Mouse (Mus musculus) liver (tissue): Measurements from ENCODE around the gene Tmem259.

Experiments
- DNase-seq: peaks from one replicate; pipeline ENCODE4 v3.0.0-alpha.2; 2020; ENCODE audit warnings: mixed read lengths

Gene Tmem259

DNA sequence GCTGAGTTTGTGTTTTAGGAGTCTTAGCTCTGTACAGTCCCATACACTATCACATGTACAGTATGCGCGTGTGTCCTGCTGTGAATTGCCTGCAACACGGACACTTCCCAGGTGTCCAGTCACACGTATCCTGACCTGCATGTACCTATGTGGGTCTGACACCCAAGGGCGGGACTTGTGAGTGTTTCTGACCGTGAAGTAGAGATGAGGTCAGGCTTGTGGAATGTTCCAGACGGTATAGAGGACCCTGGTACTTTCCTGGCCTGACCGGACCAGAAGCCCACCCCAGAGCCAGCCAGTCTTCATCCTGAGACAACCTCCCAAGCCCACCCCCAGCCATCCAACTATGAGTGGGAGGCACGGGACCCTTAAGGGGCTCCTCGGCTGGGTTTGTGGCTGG is 31.5 kb upstream of the Tmem259 start:
- no peak for DNase-seq

DNA sequence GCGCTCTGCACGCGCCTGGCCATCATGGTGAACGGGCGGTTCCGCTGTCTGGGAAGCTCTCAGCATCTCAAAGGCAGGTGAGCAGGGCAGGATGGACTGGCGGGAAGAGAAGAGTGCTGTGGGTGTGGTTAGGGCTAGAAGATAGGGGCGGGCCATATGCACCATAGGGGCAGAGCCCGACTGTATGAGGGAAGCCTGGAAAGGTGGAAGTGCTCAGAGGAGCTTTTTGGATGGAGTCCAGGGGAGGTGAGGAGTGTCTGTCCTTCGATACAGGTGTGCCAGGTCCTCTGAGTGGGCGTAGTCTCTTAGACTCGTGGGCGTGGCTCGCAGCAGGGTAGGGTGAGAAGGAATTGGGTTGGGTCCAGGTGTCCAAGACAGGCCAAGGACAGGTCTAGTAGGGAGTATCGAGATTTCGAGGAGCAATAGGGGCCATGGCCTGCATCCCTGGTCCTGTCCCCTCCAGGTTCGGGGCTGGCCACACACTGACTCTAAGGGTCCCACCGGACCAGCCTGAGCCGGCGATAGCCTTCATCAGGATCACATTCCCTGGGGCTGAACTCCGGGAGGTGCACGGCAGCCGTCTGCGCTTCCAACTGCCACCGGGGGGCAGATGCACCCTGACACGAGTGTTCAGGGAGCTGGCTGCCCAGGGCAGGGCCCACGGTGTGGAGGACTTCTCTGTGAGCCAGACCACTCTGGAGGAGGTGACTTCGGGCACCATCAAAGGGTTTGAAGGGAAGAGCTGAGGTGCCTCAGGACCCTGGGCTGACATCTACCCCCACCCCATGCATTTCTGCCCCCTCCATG is 30.6 kb upstream of the Tmem259 start:
- peak; percentile 27 for DNase-seq

DNA sequence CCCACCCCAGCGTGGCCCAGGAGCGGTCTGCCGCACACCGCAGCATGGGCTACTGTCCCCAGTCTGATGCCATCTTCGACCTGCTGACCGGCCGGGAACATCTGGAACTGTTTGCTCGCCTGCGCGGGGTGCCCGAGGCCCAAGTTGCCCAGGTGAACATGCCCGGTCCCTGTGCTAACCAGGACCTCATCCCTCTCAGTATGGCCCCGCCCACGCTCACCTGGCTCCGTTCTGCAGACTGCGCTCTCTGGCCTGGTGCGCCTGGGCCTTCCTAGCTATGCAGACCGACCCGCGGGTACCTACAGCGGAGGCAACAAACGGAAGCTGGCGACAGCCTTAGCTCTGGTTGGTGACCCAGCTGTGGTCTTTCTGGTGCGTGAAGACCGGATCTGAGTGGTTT is 29.5 kb upstream of the Tmem259 start:
- no peak for DNase-seq

DNA sequence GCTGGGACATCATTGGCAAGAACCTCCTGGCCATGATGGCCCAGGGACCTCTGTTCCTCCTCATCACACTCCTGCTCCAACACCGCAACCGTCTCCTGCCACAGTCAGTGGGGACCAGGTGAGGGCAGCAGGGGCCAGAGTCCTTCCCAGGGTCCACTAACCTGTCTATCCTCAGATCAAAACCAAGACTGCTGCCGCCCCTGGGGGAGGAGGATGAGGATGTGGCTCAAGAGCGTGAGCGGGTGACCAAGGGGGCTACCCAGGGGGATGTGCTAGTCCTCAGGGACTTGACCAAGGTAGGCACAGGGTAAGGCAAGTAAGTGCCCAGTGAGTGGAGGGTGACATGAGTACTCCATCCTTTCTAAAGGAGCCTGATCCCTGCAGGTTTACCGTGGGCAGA is 27.6 kb upstream of the Tmem259 start:
- DNase-seq = no peak

DNA sequence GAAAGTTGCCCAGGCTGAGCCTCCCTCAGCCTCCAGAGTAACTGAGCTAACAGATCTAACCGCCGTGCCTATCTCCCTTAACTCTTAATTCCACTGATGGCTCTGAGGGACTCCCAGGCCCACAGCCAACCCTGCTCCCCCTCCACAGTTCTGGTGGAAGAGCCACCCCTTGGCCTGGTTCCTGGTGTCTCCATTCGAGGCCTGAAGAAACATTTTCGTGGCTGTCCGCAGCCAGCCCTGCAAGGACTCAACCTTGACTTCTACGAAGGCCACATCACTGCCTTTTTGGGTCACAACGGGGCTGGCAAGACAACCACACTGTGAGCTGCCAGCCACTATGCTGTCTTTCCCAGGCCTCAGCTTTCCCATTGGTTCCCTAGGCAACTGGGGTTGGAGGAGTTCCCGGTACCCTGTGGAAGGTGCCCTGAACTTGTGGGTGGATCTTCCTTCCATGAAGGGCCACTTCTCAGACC is 20.1 kb upstream of the Tmem259 start:
- DNase-seq = no peak

DNA sequence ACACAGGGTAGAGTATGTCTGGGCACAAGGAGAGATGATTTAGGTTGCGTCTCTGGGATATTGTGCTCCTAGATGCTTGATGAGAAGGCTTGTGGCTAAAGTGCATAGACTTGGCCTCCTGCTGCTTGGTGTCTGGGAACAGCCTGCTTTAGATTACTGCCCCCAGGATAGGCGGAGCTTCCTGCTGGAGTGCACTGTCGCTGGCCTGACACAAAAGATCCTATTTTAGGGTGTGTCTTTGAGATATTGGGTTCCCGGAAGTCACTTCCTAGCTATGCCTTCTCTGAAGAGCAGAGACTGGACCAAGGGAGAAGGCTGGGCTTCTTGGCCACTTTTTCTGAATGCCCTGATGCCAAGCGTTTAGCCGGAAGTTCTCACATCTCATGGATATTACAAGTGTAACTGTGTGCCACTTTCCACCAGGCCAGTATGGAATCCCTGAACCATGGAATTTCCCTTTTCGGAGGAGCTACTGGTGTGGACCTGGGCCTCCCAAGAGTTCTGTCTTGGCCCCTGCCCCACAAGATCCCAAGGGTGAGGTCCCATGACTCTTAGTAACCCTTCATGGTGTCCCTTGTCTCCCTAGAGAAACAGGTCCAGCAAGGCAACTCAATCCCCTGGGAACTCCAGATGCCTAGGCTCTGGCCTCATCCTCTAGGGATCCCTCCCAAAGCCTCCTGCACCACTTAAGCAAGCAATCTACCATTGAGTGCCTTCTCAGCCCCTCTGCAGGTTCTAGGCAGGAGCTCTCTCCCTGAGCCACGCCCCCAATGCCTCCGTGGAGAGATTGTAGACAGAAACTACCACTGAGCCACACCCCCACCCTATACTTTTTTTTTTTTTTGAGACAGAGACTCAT is 19.5 kb upstream of the Tmem259 start:
- DNase-seq = peak; percentile 76

DNA sequence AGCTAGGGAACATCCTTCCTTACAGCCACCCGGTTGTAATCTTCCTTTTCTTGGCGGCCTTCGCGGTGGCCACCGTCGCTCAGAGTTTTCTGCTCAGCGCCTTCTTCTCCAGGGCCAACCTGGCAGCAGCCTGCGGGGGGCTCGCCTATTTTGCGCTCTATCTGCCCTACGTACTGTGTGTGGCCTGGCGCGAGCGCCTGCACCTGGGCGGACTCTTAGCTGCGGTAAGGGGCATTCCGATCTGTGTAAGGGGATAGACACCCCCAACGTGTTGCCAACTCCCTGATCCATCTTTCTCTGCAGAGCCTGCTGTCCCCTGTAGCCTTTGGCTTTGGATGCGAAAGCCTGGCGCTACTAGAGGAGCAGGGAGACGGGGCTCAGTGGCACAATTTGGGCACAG is 18.7 kb upstream of the Tmem259 start:
- DNase-seq = no peak

DNA sequence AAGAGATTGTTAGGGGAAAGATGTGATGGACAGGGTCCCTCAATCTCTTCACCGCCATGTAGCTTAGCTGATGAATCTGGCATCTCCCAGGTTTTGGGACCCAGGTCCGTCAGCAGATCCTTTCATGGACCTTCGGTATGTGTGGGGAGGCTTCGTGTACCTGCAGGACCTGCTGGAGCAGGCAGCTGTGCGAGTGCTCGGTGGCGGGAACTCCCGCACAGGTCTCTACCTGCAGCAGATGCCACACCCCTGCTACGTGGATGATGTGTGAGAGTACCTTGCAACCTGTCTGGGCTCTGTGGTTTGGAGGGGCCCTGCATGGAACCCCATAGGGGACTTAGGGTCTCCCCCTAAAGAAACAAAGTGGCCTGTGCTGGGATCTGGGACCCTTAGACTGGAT is 17.8 kb upstream of the Tmem259 start:
- DNase-seq = no peak

DNA sequence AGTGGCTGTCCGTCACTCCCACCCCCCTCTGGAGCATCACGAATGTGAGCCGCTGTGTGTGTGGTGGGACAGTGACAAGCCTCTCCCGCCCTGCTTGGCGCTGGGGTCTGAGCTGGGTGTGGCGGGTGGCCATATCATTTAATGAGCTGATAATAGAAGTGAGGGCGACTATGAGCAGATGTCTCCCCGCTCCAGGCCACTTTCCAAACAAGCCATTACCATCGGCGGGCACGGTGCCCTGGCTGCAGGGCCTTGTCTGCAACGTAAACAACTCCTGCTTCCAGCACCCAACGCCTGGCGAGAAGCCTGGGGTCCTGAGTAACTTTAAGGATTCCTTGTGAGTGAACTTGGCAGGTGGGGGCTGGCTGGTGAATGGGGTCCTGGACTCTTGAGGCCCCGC is 13.7 kb upstream of the Tmem259 start:
- DNase-seq = peak; percentile 69

DNA sequence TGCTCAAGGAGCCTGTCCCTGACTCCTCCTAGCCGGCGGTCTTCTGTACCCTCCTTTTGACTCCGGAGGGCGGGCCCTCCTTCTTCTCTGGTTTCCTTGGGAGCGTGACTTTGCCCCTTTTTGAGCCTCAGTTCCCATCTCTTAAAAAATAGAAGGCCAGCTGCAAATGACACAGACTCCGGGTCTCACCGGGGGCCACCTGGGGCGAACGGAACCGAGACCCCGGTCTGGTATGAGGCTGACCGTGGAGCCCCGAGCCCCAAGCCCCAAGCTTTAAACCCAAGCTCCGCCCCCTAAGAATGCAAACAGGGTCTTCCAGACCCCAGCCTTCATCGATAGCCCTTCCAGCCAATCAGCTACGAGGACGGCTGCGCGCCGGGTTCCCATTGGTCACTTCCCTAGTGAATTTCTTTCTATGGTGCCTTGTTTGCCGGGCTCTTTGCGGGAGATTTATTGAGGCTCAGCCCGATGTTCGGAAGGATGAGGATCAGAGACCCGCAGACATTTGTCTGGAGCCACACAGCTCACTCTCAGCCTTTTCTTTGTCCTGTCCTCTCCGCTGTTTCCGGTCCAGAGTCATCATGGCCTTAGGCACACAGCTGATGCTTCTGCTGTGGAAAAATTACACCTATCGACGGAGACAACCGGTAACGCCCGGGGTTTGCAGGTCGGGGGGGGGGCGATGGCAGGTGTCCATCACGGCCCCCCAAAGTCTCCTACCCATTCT is 13.1 kb upstream of the Tmem259 start:
- peak; percentile 91 for DNase-seq

DNA sequence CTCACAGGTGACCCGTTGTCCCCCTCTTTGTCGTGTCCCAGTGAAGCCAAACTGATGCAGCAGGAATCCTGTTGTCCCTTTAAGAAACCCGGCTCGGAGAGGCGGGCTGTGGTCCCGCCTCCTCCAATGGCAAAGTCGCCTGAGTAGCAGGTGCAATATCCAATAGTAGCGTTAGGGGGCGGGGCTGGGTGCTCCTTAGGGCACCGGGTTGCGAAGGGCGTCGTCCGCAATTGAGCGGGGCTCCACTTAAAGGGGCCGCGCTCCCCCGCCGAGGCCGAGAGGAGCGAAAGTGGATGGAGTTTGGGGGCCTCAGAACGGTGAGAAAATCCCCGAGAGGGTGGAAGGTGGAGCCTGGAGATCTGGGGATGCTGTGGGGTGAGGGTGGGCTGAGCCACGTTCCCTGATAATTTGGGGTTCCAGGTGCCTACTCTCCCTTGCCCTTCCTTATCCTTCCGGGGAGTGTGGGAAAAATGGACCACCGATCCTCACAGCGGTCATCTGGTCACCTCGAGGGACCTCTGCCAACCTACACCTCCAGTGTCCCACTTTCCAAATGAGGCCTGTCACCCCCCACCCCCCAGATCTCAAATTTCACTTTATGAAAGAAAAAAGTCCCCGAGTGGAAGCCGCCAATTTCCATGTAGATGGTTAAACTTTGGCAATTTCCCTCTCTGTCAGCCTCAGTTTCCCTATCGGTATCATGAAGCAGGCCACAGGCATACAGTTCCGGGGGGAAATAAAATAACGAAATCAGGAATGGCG is 12.3 kb upstream of the Tmem259 start, which contains the start of gene Abca7:
Gene Abca7, plus strand, starts transcription at position 223 of the 762 bp plus-strand sequence.
- DNase-seq = peak; percentile 98

DNA sequence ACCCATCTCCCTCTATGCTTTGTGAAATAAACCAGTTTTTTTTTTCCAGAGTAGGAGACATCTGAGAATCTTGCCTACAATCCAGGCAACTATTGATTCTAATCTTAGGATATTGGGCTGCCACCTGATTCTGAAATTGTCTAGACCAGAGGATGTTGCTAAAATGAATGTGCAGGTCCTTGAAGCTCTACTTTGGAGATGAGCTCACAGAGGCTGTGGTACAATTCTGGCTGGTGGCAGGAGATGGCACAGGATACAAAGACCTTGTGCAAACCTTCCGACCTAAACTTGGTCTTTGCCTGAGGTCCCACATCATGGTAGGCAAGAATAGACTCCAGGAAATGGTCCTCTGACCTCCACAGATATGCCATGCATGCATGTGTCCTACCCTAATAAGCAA is 11.5 kb upstream of the Tmem259 start:
- DNase-seq = no peak

DNA sequence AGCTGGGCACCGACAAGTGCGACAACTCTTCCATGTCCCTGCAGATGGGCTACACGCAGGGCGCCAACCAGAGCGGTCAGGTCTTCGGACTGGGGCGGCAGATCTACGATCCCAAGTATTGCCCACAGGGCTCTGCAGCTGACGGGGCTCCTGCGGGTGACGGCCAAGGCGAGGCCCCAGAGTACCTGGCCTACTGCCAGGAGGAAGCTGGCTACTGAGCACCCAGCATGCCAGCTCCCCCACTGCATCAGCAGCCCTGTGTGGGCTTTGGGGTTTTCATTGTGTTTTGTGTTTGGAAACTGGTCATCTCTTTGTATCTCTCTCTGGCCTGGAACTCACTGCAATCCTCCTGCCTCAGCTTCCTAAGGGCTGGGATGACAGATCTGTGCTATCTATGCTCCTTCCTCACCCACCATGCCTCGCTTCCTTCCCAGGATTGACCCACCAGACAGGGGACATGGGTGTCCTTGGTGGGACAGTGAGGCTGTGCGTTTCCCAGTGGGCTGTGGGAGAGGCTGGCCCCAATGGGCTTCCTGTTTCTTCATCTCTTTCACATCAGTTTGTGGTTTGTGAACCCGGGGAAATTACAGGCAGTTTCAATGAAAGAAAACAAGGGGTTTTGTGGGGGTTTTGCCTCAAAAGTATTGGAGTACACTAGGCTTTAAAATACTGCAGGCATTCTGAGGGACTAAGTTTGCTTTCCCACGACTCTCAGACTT is 10.4 kb upstream of the Tmem259 start:
- no peak for DNase-seq

DNA sequence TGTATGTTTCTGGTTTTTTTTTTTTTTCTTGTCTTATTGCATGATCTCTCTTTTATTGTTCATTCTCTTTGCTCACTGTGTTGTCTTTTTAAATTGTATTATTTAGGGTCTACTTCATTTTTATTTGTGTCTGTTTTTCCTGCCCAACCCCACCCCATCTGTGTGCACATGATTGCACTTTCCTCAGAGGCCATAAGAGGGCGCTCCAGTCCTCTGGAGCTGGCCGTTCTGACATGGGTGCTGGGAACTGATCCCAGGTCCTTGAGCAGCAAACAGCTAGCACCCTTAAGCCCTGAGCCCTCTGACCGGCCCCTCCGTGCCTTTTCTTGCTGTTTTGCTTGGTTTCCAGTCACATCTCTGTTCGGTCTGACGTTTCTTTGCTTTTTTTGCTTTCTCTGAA is 7.4 kb upstream of the Tmem259 start:
- DNase-seq = no peak

DNA sequence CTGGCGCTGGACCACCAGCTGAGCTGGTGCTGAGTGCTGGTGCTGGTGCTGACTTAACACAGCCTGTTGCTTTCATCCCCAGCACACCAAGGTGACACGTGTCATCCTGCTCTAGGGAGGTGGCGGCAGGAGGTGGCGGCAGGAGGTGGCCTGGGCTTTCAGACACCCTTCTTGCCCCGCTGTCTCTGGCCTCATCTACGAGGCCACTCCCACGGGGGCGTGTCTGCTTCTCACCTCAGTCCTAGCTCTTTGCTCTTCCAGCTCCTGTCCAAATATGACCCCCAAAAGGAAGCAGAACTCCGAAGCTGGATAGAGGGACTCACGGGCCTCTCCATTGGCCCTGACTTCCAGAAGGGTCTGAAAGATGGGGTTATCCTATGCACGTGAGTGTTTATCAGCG is 7.0 kb upstream of the Tmem259 start:
- no peak for DNase-seq

DNA sequence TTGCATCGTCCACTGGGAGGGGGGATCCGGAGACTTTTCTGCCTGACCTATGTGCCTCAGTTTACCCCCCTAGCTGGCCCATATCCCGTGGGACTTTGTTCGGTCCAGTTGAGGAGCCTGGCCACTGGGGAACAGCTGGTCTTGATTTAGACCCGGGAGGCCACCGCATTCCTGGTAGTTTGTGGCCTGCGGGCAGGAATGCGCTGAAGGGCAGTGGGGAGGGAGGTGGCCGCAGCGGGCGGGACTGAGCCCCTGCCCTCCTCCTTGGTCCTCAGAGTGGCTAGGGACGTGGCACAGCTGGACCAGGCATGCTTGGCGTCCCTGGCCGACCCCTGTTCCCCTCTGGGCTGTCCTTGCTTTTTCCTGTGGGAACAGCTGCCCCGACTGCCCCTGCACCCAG is 5.7 kb upstream of the Tmem259 start:
- DNase-seq = no peak

DNA sequence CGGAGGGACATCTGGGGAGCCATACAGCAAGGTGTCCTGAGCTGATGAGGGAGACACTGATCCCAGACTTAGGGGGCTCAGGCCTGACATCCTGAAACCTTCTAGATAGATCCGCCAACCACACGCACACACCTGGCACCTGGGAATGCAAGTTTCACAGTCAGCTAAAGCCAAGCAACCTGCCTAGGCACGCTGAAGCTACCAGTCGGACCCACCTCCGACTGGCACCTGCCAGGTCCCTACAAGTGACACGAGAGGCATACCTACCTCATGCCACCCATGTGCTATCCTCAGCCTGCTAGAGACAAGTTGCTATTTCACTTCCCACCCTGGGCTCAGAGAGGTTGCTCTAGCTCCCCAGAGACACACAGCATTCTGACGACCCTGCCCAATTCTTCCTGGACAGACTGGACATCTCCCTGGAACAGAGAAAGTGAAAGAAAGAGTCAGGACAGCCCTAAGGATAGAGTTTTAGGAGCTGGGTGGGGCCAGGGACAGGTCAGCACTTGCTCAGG is 5.2 kb upstream of the Tmem259 start:
- no peak for DNase-seq

DNA sequence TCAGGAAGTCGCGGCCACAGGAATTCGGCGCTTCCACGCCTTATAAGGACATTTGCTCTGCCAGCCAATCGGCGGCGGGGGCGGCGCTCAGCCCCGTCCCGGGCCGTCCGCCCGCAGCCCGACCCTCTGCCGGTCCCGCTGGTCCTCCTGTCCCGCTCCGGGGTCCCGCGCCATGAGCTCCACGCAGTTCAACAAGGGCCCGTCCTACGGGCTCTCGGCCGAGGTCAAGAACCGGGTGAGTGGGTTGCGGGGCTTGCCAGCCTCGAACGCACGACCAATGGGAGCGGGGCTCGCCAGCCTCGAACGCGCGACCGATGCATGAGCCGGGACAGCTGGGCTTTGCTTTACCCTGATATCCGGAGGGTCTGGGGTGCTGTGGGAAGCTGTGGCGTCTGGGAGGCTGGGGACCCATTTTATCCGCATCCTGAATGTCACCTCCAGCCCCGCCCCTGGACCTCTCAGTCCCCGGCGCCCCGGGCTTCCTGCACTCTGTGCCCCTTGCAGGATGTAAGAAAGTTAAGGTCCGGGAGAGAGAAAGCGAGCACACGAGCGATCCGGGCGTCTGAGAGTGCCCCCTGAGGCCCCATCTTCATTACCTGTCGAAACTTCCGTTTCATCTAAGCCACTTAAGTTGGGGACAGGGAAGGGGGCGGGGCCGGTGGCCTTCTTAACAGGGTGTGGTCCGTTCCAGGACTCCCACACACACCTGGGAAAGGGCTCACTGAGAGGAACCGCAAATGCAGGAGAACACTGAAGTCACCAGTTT is 4.6 kb upstream of the Tmem259 start, which contains the start of gene Cnn2:
Gene Cnn2, plus strand, starts transcription at position 79 of the 766 bp plus-strand sequence.
- DNase-seq = peak; percentile 71

DNA sequence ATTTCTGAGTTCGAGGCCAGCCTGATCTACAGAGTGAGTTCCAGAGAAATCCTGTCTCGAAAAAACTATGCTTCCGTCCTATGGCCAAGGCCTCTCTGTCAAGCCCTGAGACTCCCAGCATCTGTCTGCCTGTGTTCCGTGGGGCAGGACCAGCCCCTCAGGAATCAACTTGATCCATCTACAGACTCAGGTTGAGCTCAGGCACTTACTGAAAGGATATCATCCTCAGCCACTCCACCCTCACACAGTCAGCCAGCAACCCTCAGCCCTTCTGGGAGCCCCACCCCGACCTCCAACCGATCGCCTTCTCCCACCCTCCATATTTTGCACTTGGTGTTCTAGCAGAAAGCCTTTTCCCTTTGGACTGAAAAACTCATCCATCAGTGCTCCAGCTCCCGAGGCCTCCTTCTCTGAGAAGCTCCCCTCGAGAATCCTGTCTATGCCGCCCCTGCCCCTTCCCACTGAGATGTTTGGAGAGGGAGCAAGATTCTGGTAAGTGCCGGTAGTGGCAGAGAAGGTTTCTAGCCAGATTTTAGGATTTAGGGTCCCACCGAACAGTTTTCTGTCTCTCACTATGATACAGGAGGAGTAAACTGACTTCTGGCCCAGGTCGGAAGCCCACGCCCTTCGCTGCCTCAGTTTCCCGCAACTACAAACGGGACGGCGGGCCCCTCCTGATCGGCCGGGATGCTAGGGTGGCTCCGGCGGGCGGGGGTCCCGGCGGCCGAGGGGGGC is 3.8 kb upstream of the Tmem259 start:
- DNase-seq = no peak

DNA sequence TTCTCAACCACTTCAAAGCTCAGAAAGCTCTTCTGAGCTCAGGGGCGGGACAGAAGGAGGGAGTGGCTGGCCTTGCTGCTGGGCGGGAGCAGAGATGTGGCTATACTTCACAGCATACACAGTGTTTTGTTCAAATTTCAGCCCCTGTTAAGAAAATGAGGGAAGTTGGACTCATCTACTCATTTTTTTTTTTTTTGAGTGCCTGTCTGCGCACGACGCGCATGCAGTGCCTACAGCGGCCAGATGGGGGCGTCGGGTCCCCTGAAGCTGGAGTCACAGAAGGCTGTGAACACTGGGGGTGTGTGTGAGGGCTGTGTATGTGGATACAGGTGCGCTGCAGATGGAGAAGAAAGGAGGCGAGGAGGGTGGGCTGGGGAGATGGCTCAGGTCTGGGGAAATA is 2.8 kb upstream of the Tmem259 start:
- DNase-seq = peak; percentile 85
